Comparison of ENCODE assay signal across 8 mouse cellular contexts in the genomic region with DNA sequence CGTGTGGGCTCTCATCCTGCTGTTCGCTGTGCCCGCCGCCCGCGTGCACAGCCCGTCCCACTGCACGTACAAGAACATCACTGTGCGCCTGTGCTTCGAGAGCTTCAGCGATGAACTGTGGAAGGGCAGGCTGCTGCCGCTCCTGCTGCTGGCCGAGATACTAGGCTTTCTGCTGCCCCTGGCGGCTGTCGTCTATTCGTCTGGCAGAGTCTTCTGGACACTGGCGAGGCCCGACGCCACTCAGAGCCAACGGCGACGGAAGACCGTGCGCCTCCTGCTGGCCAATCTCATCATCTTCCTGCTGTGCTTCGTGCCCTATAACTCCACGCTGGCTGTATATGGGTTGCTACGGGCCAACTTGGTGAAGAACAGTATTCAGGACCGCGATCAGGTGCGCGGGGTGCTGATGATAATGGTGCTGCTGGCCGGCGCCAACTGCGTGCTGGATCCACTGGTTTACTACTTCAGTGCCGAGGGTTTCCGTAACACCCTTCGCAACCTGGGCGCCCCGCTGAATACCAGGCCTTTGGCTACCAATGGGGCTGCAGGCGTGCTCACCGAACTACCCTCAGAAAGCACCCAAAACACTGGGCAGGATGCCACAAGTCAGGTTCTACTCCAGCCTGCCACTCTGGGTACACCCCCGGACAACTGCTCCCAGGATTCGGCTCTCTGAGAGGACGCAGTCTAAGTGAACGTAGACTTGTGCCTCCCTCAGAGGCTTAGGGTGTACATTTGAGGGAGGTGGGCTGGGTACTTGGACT. TPM values are rescaled to one million over a fixed set of nuclear protein-coding genes. Genes with fewer than 3 reads are reported as not detected.
A peak's percentile ranks its signal among the peaks of the same experiment; 100 is the strongest.
DNase-seq lines count a peak whose midpoint lies in the region; ATAC-seq and TF ChIP-seq lines count a peak whose summit lies in the region.

No protein-coding gene starts in this region.

- peak overlapping the region; percentile 84 for H3K4me2 ChIP-seq in hindbrain, embryonic 15.5 days

- peaks cover 9% of the 10 kb centered on the region for H3K4me1 ChIP-seq in hindbrain, embryonic 15.5 days (replicated peaks)
- no peaks in the 10 kb centered on the region for H3K4me1 ChIP-seq in thymus, adult 2 months (replicated peaks; ENCODE audit: control insufficient read depth, insufficient read depth, low read length)

- 23% methylated on average over 45 of the region's 45 CpGs for WGBS in hindbrain, embryonic 15.5 days
- 92% methylated on average over 45 of the region's 45 CpGs for WGBS in thymus, adult 2 months

- H3K9me3 ChIP-seq in hindbrain, embryonic 15.5 days, result no peaks in the 10 kb centered on the region

- H3K4me3 ChIP-seq in hindbrain, embryonic 15.5 days, result peak overlapping the region; percentile 45
- no peak overlapping the region for H3K4me3 ChIP-seq in thymus, adult 2 months (ENCODE audit: control insufficient read depth, insufficient read depth, low read length)

- peak overlapping the region; percentile 92 for H3K27ac ChIP-seq in hindbrain, embryonic 15.5 days (replicated peaks)
- H3K27ac ChIP-seq in thymus, adult 2 months (ENCODE audit: control insufficient read depth, insufficient read depth, low read length), result no peak overlapping the region

- H3K9ac ChIP-seq in hindbrain, embryonic 15.5 days, result peak overlapping the region; percentile 57

- peak; percentile 91 for ATAC-seq in hindbrain, embryonic 15.5 days (ENCODE audit: low FRiP score, low read depth)

- TF ChIP-seq CTCF in thymus, adult 2 months (IDR thresholded peaks at IDR 0.05; ENCODE audit: borderline replicate concordance, control insufficient read depth, extremely low read depth, insufficient read depth, low read length, poor library complexity), result no peak

- H3K27me3 ChIP-seq in hindbrain, embryonic 15.5 days, result no peaks in the 10 kb centered on the region
- no peaks in the 10 kb centered on the region for H3K27me3 ChIP-seq in thymus, adult 2 months (ENCODE audit: control insufficient read depth, insufficient read depth, low read length)

- DNase-seq in adrenal gland, adult 8-10 months, result peak; percentile 86
- peak; percentile 92 to 98 for DNase-seq in cerebellum, postnatal 14 days
- DNase-seq in frontal cortex, postnatal 36 days (ENCODE audit: low spot score in 2 of 2), result peak; percentile 59 to 84
- peak; percentile 80 for DNase-seq in left cerebral cortex, adult 18-20 months (ENCODE audit: low spot score in 2 of 2)
- DNase-seq in lung, postnatal 36 days, result peak; percentile 95
- peak; percentile 75 for DNase-seq in right cerebral cortex, postnatal 36 days (ENCODE audit: low spot score in 2 of 2)
- no peak for DNase-seq in thymus, adult 2 months

- H3K36me3 ChIP-seq in hindbrain, embryonic 15.5 days, result no peaks in the 10 kb centered on the region
- peaks cover 3% of the 10 kb centered on the region; the same call in 1 of the 2 replicates for H3K36me3 ChIP-seq in thymus, adult 2 months (ENCODE audit: control insufficient read depth, insufficient read depth, low read length)

- TF ChIP-seq POLR2A in thymus, adult 2 months (IDR thresholded peaks at IDR 0.05; ENCODE audit: control insufficient read depth, extremely low read depth, insufficient read depth, low read length, poor library complexity), result no peak

RNA-seq across cellular contexts. Expression of a gene that starts 13.8 kb away (rescaled TPM):
- 100 to 1,000 TPM; 140 to 272 (median 202) TPM for total RNA-seq in adrenal gland, adult 8-10 months (2022)
- polyA plus RNA-seq in hindbrain, embryonic 15.5 days (2015; fragmentation: Nextera tagmentation; extraction: Ambion mirVana), result 90.3 and 93.1 TPM in 2 replicates
- 100 to 1,000 TPM; 147 to 150 TPM for total RNA-seq in left cerebral cortex, adult 18-20 months (2021)
- polyA plus RNA-seq in thymus, adult 2 months (2012; rRNA removed), result 127 and 211 TPM in 2 replicates

RNA-seq across cellular contexts. Expression of a gene that starts 14.3 kb away (rescaled TPM):
- 1 to 10 TPM in 1 of 4 experiments, under 1 TPM in 3; 0.73 to 1.3 (median 0.83) TPM for total RNA-seq in adrenal gland, adult 8-10 months (2022)
- polyA plus RNA-seq in hindbrain, embryonic 15.5 days (2015; fragmentation: Nextera tagmentation; extraction: Ambion mirVana), result 0.54 and 1.0 TPM in 2 replicates
- total RNA-seq in left cerebral cortex, adult 18-20 months (2021), result under 1 TPM; 0.58 to 0.68 TPM
- polyA plus RNA-seq in thymus, adult 2 months (2012; rRNA removed), result 35.7 and 40.0 TPM in 2 replicates

RNA-seq across cellular contexts. Expression of a gene that starts 32.5 kb away (rescaled TPM):
- total RNA-seq in adrenal gland, adult 8-10 months (2022), result 10 to 100 TPM in 1 of 4 experiments, 1 to 10 TPM in 3; 6.9 to 12.1 (median 9.1) TPM
- 19.1 and 20.9 TPM in 2 replicates for polyA plus RNA-seq in hindbrain, embryonic 15.5 days (2015; fragmentation: Nextera tagmentation; extraction: Ambion mirVana)
- total RNA-seq in left cerebral cortex, adult 18-20 months (2021), result 10 to 100 TPM; 11.2 to 14.5 TPM
- 70.8 and 89.5 TPM in 2 replicates for polyA plus RNA-seq in thymus, adult 2 months (2012; rRNA removed)

RNA-seq across cellular contexts. Expression of a gene that starts 42.4 kb away (rescaled TPM):
- 10 to 100 TPM; 62.7 to 74.3 (median 72.6) TPM for total RNA-seq in adrenal gland, adult 8-10 months (2022)
- polyA plus RNA-seq in hindbrain, embryonic 15.5 days (2015; fragmentation: Nextera tagmentation; extraction: Ambion mirVana), result 141 and 144 TPM in 2 replicates
- total RNA-seq in left cerebral cortex, adult 18-20 months (2021), result 10 to 100 TPM; 50.7 to 51.1 TPM
- 96.8 and 99.4 TPM in 2 replicates for polyA plus RNA-seq in thymus, adult 2 months (2012; rRNA removed)

RNA-seq across cellular contexts. Expression of a gene that starts 49.7 kb away (rescaled TPM):
- total RNA-seq in adrenal gland, adult 8-10 months (2022), result 10 to 100 TPM; 41.6 to 48.8 (median 43.4) TPM
- polyA plus RNA-seq in hindbrain, embryonic 15.5 days (2015; fragmentation: Nextera tagmentation; extraction: Ambion mirVana), result 47.7 and 49.7 TPM in 2 replicates
- 10 to 100 TPM; 30.2 to 30.5 TPM for total RNA-seq in left cerebral cortex, adult 18-20 months (2021)
- 26.4 and 28.6 TPM in 2 replicates for polyA plus RNA-seq in thymus, adult 2 months (2012; rRNA removed)
